Mouse (Mus musculus): ENCODE measurements at regions not wholly inside any gene's neighbourhood (a gene's known extent, or its start where the extent isn't known, plus 50 kb on each side); places are given as distances from the start of the nearest gene placed in this dataset.

DNA sequence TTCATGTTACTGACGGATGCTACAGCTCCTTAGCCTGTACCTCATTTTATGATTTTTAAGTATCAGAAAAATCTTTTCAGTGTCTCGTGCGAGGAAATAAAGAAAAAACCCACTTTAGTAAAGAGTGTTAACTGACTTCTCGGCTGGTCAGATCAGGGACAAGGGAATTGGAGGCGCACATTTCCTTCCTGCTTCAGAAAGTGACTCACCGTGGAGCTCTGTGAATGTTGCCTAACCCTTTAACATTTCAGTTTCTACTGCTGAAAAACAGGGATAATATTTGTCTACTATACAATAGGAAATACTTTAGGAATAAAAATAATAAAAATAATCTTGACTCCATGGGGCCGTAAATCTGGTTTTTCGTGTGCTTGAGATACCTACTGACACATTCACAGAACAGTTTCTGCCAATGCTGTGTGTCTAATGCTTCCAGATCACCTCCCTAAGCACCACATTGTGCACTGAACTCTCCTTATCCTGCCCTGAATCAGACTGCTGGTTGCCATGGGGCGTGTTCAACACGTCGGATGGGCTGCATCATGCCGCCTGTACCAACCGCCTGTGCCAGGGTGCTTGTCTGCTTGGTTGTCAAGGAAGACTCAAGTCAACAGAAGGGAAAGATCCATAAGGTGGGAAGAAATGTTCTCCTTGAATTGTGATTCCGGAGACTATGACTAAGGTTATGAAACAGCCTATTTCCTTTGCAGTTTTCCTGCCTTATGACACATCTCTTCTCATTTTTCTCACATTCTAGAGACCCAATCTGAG is 246.3 kb downstream of the Ikzf2 start:
- no peaks in the 10 kb centered on the region for H3K27me3 ChIP-seq (ENCODE audit: low read depth, poor library complexity, severe bottlenecking)
- H3K4me3 ChIP-seq = no peak overlapping the region
- H3K27ac ChIP-seq = no peak overlapping the region
- WGBS = 93% methylated on average over 14 of the region's 14 CpGs
- no peaks in the 10 kb centered on the region for H3K36me3 ChIP-seq
- no peaks in the 10 kb centered on the region for H3K4me1 ChIP-seq
- no peaks in the 10 kb centered on the region for H3K9me3 ChIP-seq (replicated peaks)
- DNase-seq (ENCODE audit: low spot score) = no peak

DNA sequence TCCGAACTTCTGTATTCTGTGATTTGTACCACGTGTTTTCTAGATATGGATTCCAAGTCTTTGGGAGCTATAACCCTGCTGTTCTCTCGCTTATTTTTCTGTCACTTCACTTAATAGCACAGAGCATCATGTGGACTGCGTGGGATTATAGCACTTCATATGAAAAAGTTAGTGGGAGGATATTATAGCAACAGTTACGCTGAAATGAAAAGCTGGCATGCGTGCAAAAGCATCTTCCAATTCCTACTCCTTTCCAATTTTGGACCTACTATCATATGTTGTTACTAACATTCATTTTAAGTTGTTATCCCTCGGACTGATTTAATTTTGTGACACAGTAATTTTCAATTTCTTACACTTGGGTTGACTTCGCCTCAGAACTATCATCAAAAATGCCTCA is 250.0 kb downstream of the Ikzf2 start:
- Histone ChIP-seq H3K9me3 (replicated peaks) (no peaks in the 10 kb centered on the region), H3K27ac (no peak overlapping the region), H3K27me3 (ENCODE audit: low read depth, poor library complexity, severe bottlenecking) (no peaks in the 10 kb centered on the region), H3K4me1 (no peaks in the 10 kb centered on the region), H3K4me3 (no peak overlapping the region), H3K36me3 (no peaks in the 10 kb centered on the region)
- WGBS = 95% methylated on average over 8 of the region's 8 CpGs
- DNase-seq (ENCODE audit: low spot score) = no peak

DNA sequence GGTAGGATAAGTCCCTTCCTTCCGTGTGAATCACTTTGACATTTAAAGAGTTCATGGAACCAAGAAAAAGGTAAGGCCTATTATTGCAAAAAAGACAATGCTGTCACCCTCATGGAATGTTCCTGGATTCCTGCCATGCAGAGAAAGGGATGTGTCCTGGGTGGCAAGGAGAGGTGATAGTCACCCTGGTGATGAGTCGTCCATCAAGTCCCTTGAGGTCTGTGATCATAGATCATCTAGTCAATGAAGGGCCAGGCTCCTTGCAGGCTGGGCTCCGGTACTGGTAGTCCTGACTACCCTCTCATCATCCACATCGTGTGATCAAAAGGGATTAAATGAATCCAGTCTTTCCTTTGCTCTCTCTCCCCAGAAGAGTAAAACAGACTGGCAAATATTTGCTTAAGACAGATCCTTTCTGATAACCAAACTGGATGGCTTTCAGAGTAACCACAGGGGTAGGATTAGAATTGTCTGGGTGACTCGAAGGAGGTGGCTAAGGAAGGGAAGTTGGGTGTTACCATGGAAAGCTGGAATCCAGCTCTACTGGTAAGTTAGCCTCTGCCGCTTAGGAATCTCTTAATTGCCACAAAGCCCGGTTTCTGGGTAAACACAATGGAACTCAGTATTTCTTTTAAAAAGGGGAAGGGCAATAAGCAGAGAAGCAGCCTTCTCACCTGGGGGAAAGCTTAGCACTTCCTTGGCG is 253.2 kb downstream of the Ikzf2 start:
- no peak for DNase-seq (ENCODE audit: low spot score)
- Histone ChIP-seq H3K27ac (no peak overlapping the region), H3K36me3 (no peaks in the 10 kb centered on the region), H3K4me3 (no peak overlapping the region), H3K27me3 (ENCODE audit: low read depth, poor library complexity, severe bottlenecking) (no peaks in the 10 kb centered on the region), H3K4me1 (no peaks in the 10 kb centered on the region), H3K9me3 (replicated peaks) (no peaks in the 10 kb centered on the region)
- WGBS = 48% methylated on average over 8 of the region's 8 CpGs

DNA sequence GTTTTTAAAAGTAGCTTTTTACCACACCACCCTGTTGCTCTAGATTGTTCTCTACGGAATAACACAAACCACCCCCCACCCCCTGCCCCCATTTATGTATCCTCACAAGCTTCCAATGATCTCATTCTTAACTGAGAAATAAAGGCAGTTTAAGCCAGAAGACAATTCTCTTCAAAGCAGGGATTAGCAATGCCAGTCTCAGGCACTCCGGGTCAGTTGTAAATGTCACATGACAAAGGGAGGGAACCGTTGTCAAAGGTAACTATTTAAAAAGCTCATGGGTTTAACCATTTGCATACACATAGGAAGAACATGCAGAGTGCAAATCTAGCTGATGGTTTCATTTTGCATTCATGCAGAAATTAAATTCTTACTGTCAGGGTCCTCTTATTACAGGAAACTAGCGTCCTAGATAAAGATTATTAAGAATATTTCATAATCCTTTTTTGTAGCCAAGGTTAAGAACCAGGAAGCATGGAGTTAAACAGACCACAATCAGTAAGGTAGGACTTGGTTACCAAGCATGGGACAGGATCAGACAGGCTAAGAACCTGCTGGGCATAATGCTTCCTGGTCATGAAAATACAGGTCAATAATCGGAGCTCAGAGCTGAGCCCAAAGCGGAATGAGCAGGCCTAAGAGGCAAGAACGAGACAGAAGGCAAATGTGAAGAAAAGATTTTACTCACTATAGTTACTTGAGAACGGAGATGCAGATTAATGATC is 256.2 kb downstream of the Ikzf2 start:
- Histone ChIP-seq H3K4me3 (no peak overlapping the region), H3K4me1 (no peaks in the 10 kb centered on the region), H3K27ac (no peak overlapping the region), H3K27me3 (ENCODE audit: low read depth, poor library complexity, severe bottlenecking) (no peaks in the 10 kb centered on the region), H3K9me3 (replicated peaks) (no peaks in the 10 kb centered on the region), H3K36me3 (no peaks in the 10 kb centered on the region)
- DNase-seq (ENCODE audit: low spot score) = no peak
- WGBS = 68% methylated on average over 8 of the region's 8 CpGs

DNA sequence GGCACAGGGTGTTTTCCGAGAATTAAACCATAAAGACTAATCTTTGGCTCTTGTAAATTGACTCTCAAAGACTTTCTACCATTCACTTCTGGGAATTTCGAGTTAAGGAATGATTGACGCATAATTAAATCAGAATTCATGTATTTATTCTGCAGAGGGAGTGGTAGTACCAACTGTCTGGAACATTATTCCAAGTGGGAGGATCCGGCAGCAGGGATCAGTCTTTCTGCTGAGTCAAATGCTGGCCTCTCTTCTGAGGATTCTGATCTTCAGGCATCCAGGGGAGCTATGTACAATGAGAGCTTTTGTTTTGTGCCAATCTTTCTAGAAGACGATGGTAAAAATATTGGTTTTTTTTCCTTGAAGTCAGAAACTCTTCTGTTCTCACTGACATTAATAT is 257.4 kb downstream of the Ikzf2 start:
- Histone ChIP-seq H3K9me3 (replicated peaks) (no peaks in the 10 kb centered on the region), H3K27ac (no peak overlapping the region), H3K27me3 (ENCODE audit: low read depth, poor library complexity, severe bottlenecking) (no peaks in the 10 kb centered on the region), H3K36me3 (no peaks in the 10 kb centered on the region), H3K4me1 (no peaks in the 10 kb centered on the region), H3K4me3 (no peak overlapping the region)
- WGBS = 87% methylated on average over 5 of the region's 5 CpGs
- no peak for DNase-seq (ENCODE audit: low spot score)

DNA sequence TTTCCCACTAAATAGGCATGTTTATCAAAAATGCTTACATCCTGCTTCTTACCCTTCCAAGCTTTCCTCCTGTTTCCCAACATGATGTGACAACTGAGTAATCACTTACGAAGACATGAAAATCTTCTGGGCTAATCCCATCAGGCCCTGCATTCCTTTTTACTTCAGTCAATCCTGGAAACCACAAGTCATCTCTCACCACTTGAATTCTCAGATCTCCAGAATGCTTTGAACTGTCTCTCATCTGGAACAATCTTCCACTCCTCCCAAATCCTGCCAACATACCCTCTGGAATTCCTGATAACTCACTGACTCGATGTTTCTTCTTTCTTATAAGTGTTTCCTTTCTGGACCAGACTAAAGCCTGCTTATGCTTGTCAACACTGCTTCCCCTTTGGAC is 289.4 kb downstream of the Ikzf2 start:
- peaks cover 2% of the 10 kb centered on the region; the same call in 1 of the 2 replicates for H3K9me3 ChIP-seq (replicated peaks)
- WGBS = 86% methylated on average over 2 of the region's 2 CpGs
- no peak for DNase-seq (ENCODE audit: low spot score)

DNA sequence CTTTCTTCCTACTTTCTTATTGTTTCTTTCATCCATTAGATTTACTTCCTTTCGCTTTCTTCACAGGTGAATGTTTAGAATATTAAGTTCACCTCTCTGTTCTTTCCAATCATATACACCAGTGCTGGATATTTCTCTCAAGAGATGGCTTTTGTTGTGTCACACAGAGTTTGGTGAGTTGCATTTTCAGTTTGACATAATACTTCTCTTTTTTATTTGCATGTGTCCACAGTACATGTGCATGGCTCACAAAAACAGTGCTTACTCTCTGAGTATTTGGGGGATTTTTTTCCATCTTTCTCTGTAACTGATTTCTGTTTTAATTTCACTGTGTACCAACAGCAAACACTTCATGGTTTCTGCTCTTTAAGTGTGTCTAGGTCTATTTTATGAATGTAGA is 274.5 kb upstream of the Erbb4 start:
- 100% methylated on average over 1 of the region's 1 CpGs for WGBS
- H3K9me3 ChIP-seq (replicated peaks) = 0 out of 2 replicates have a peak, but pooled peaks cover 4% of the 10 kb centered on the region
- no peaks in the 10 kb centered on the region for H3K27me3 ChIP-seq (ENCODE audit: low read depth, poor library complexity, severe bottlenecking)
- no peaks in the 10 kb centered on the region for H3K4me1 ChIP-seq
- H3K27ac ChIP-seq = no peak overlapping the region
- H3K36me3 ChIP-seq = no peaks in the 10 kb centered on the region
- no peak for DNase-seq (ENCODE audit: low spot score)
- no peak overlapping the region for H3K4me3 ChIP-seq

More for the DNA sequence above, 289.4 kb downstream of the Ikzf2 start:
- H3K36me3 ChIP-seq = no peaks in the 10 kb centered on the region
- H3K4me1 ChIP-seq = no peaks in the 10 kb centered on the region
- H3K27ac ChIP-seq = no peak overlapping the region
- H3K27me3 ChIP-seq (ENCODE audit: low read depth, poor library complexity, severe bottlenecking) = no peaks in the 10 kb centered on the region
- no peak overlapping the region for H3K4me3 ChIP-seq

DNA sequence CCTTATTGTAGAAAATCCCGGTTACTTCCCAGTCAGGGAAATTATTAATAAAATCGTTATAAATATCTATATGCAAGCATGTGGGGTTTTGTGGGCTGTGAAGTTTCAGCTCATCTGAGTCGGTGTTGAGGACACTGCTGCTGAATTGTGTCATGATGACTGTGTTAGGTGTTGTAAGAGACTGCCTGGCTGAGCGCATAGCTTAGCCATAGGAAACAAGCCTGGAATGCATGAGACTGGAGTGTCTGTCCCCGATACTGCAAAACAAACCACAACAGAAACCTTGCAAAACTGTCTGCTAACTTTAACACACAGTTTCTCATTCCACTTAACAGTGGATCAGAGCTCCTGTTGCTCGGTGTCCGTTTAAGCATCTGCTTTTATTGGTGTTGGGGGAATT is 271.9 kb upstream of the Erbb4 start:
- H3K4me1 ChIP-seq = no peaks in the 10 kb centered on the region
- no peaks in the 10 kb centered on the region for H3K27me3 ChIP-seq (ENCODE audit: low read depth, poor library complexity, severe bottlenecking)
- no peak overlapping the region for H3K27ac ChIP-seq
- 0 out of 2 replicates have a peak, but pooled peaks cover 7% of the 10 kb centered on the region for H3K9me3 ChIP-seq (replicated peaks)
- H3K36me3 ChIP-seq = no peaks in the 10 kb centered on the region
- no peak for DNase-seq (ENCODE audit: low spot score)
- WGBS = 92% methylated on average over 7 of the region's 7 CpGs
- H3K4me3 ChIP-seq = no peak overlapping the region

DNA sequence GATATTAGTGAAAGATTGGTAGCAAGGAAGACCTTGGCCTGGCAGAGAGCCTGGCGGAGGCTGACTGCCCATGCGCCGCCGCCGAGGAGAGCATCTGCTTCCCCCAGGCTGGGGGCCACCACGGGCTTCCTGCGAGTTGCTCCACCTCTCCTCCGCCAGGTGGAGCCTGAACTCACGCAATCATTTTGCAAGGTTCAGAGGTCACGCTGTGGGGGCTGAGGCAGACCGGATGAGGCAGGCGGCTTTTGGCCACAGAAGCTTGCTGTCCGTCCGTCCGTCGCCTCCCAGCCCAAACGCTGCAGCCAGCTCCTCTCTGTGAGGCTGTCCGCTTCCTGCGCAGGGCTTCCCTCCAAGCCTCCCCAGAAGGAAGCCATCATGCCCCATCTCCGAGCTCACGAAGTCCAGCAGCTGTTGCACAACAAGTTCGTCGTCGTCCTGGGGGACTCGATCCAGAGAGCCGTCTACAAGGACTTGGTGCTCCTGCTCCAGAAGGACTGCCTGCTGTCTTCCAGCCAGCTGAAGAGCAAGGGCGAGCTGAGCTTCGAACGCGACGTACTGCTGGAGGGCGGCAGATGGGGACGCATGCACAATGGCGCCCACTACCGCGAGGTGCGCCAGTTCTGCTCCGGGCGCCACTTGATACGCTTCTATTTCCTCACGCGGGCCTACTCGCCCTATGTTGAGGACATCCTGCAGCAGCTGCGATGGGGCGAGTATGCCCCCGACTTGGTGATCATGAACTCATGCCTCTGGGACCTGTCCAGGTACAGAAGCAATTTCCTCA is 269.3 kb upstream of the Erbb4 start:
- Histone ChIP-seq H3K4me3 (no peak overlapping the region), H3K36me3 (no peaks in the 10 kb centered on the region), H3K27ac (no peak overlapping the region), H3K27me3 (ENCODE audit: low read depth, poor library complexity, severe bottlenecking) (no peaks in the 10 kb centered on the region), H3K9me3 (replicated peaks) (0 out of 2 replicates have a peak, but pooled peaks cover 7% of the 10 kb centered on the region), H3K4me1 (no peaks in the 10 kb centered on the region)
- DNase-seq (ENCODE audit: low spot score) = no peak
- 96% methylated on average over 46 of the region's 46 CpGs for WGBS

DNA sequence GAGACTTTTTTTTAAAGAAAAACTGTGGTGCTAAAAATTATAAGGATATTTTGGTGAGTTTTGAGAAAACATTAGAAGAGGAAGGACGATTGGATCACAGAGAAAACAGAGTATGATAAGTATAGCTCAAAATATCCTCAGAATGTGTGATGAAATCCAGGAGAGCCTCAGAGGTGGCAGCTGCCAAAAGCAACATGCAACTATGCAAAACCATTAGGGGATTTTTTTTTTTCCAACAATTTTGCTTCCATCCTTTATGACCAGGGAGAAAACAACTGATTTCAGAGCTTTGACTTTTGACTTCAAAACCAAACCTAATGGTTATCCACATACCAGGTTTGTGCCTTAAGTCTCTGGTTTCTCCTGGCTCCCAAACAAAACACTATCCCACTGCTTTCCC is 267.4 kb upstream of the Erbb4 start:
- H3K36me3 ChIP-seq = no peaks in the 10 kb centered on the region
- no peaks in the 10 kb centered on the region for H3K4me1 ChIP-seq
- H3K4me3 ChIP-seq = no peak overlapping the region
- no peaks in the 10 kb centered on the region for H3K27me3 ChIP-seq (ENCODE audit: low read depth, poor library complexity, severe bottlenecking)
- DNase-seq (ENCODE audit: low spot score) = no peak
- WGBS = 62% methylated on average over 1 of the region's 1 CpGs
- no peak overlapping the region for H3K27ac ChIP-seq
- H3K9me3 ChIP-seq (replicated peaks) = 0 out of 2 replicates have a peak, but pooled peaks cover 7% of the 10 kb centered on the region

DNA sequence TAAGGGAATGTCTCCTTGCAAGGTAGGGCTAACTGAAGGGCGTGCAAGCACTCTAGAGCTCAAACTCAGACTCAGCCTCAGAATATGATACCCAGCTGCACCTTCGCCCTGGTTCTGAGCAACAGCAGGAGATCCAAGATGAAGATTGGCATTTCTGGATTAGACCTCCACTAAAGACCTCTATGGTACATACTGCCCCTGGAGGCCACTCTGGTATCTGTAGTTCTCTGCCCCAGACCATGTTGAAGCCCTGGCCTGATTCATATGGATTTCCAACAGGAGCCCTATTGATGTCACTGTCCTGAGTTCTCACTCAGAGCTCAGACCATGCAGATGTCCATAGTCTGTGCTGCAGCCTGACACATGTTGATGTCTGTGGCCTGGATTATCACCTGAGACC is 262.2 kb upstream of the Erbb4 start:
- no peak for DNase-seq (ENCODE audit: low spot score)
- H3K36me3 ChIP-seq = no peaks in the 10 kb centered on the region
- H3K27ac ChIP-seq = no peak overlapping the region
- no peaks in the 10 kb centered on the region for H3K4me1 ChIP-seq
- 86% methylated on average over 2 of the region's 2 CpGs for WGBS
- no peak overlapping the region for H3K4me3 ChIP-seq
- no peaks in the 10 kb centered on the region for H3K27me3 ChIP-seq (ENCODE audit: low read depth, poor library complexity, severe bottlenecking)
- H3K9me3 ChIP-seq (replicated peaks) = no peaks in the 10 kb centered on the region

DNA sequence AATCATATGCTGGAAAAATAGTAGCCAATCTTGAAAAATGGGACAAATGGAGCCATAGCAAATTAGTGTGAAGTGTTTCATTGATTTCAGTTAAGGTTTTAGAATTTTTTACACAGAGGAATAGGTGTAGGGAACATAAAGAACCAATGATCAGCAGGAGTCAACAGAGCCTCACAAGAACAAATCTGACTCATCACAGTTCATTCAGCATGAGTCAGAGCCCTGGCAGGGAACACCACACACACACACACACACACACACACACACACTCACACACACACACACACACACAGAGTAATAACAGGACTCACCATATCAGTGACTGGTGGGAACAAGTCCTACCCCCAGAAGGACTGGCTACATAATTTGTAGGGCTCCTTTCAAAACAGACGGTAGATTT is 259.7 kb upstream of the Erbb4 start:
- Histone ChIP-seq H3K27ac (no peak overlapping the region), H3K27me3 (ENCODE audit: low read depth, poor library complexity, severe bottlenecking) (no peaks in the 10 kb centered on the region), H3K4me1 (no peaks in the 10 kb centered on the region), H3K4me3 (no peak overlapping the region), H3K9me3 (replicated peaks) (no peaks in the 10 kb centered on the region), H3K36me3 (no peaks in the 10 kb centered on the region)
- no peak for DNase-seq (ENCODE audit: low spot score)
- WGBS = 85% methylated on average over 1 of the region's 1 CpGs

All from limb, embryonic 10.5 days (tissue).